Mouse (Mus musculus): ENCODE measurements at regions not wholly inside any gene's neighbourhood (a gene's known extent, or its start where the extent isn't known, plus 50 kb on each side); places are given as distances from the start of the nearest gene placed in this dataset.

- TF ChIP-seq CTCF (IDR thresholded peaks at IDR 0.05; ENCODE audit: low read depth) (no peak), EP300 (IDR thresholded peaks at IDR 0.05; ENCODE audit: low read depth) (no peak)
These were observed 138.2 kb upstream of the C9orf72 start for GRCm38 (mm10) chr4:35364161-35364560.
